Mouse (Mus musculus) cerebellum, postnatal 25 days (tissue): ENCODE results near the gene Rpl3.

Experiments used
- DNase-seq, 2 experiments: peaks; one replicate each; pipeline ENCODE4 v3.0.0; 2021; ENCODE audit warnings: mixed read lengths in 2 of 2

Gene Rpl3

GRCm38 (mm10) chr15:80030399-80030798, 61.3 kb downstream of the Rpl3 start:
- DNase-seq, result no peak

GRCm38 (mm10) chr15:80028862-80029261, 62.8 kb downstream of the Rpl3 start:
- DNase-seq, result no peak
